Mouse (Mus musculus) bone marrow macrophage, adult 2 months (primary cell): ENCODE data around the gene Sufu.

Experiments
- CTCF ChIP-seq: IDR thresholded peaks from 2 replicates; pipeline ENCODE4 v1.5.1; 2012; ENCODE audit warnings: low read depth, mild to moderate bottlenecking, low read length, moderate library complexity
- POLR2A ChIP-seq: IDR thresholded peaks from 2 replicates; pipeline ENCODE4 v1.6.1; 2012; ENCODE audit warnings: mild to moderate bottlenecking, low read depth, low read length, borderline replicate concordance

DNA sequence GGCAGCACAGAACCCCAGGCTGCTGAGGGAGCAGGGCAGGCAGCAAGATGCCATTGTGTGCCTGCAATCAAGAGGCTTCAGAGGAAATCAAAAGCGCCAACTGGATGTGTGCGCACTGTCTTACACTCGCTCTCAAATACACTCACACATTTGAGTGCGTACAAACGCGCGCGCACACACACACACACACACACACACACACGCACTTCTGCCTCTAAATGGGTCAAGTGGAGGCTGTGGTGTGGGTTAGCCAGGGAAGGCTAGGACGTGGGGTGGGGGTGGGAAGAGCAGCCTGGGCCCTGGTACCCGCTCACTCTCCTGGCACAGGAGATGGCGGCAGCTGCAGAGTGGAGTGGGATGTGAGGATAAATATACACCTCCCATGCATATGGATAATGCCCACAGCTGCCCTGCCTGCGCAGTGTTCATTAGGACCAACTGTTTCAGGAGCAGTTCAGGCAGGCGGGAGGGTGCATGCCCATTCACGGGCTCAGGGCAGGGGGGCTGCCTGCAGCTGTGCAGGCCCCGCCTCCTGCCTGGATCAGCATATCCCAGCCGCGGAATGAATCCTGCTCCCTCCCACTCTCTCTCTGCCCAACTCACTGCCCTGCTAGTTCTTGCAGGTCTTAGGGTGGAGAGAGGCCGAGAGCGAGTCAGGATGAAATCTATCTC, 126.9 kb downstream of the Sufu start:
- TF ChIP-seq POLR2A = no peak
- TF ChIP-seq CTCF = no peak
